Mouse (Mus musculus): ENCODE measurements at regions not wholly inside any gene's neighbourhood (a gene's known extent, or its start where the extent isn't known, plus 50 kb on each side); places are given as distances from the start of the nearest gene placed in this dataset.

DNA sequence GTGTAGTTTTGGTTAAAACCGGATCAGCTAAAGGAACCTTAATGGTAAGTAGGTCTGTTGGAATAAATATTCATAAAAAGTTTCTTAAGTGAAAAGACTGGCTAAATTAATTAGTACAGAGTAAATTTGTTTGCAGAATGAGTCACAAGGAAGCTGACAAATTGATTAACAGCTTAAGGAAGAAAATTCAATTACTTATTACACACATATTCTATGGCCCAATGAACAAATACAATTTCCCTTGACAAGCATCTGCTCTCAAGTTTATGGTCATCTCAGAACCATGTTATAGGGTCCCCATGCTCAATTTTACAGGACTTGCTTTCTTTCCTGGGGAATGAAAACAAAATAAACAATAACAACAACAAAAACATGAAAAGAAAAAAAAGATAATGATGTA is 231.4 kb upstream of the Frg1 start:
- no peak for ATAC-seq (ENCODE audit: low read depth)
- no peaks in the 10 kb centered on the region for H3K27me3 ChIP-seq (ENCODE audit: control insufficient read depth, insufficient read depth, low read depth, low read length)
- no peaks in the 10 kb centered on the region for H3K4me1 ChIP-seq (replicated peaks; ENCODE audit: control insufficient read depth, insufficient read depth, low read length)
- WGBS: 74% methylated on average over 1 of the region's 1 CpGs
- H3K36me3 ChIP-seq (ENCODE audit: control insufficient read depth, insufficient read depth, low read length): no peaks in the 10 kb centered on the region
- no peak overlapping the region for H3K9ac ChIP-seq (ENCODE audit: low read length)
- no peak overlapping the region for H3K4me2 ChIP-seq (ENCODE audit: low read depth, low read length)
- no peak overlapping the region for H3K4me3 ChIP-seq (ENCODE audit: low read length)
- H3K27ac ChIP-seq (ENCODE audit: low read length): no peak overlapping the region
- H3K9me3 ChIP-seq (ENCODE audit: control insufficient read depth, low read length): no peaks in the 10 kb centered on the region

DNA sequence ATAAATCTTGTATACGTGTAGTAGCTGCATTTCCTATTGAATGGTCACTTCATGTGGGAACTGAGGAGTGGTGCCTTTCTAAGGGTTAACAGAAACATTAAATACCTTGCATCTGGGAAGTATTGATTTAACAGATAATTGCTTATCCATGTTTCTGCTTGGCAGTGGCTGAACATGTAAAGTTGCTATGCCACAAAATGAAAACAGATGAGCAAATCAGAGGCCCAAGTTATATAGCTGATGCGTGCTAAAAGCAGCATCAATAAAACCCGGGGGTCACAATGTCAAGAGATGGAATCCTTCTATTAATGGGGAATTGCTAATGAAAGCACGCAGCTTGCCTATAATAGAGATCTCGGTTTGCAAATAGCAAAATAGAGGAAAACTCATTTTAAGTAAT is 227.8 kb upstream of the Frg1 start:
- H3K36me3 ChIP-seq (ENCODE audit: control insufficient read depth, insufficient read depth, low read length): no peaks in the 10 kb centered on the region
- H3K27me3 ChIP-seq (ENCODE audit: control insufficient read depth, insufficient read depth, low read depth, low read length): no peaks in the 10 kb centered on the region
- no peaks in the 10 kb centered on the region for H3K9me3 ChIP-seq (ENCODE audit: control insufficient read depth, low read length)
- H3K27ac ChIP-seq (ENCODE audit: low read length): no peak overlapping the region
- H3K4me1 ChIP-seq (replicated peaks; ENCODE audit: control insufficient read depth, insufficient read depth, low read length): no peaks in the 10 kb centered on the region
- no peak for ATAC-seq (ENCODE audit: low read depth)
- 79% methylated on average over 5 of the region's 5 CpGs for WGBS
- H3K9ac ChIP-seq (ENCODE audit: low read length): no peak overlapping the region
- H3K4me2 ChIP-seq (ENCODE audit: low read depth, low read length): no peak overlapping the region
- no peak overlapping the region for H3K4me3 ChIP-seq (ENCODE audit: low read length)

DNA sequence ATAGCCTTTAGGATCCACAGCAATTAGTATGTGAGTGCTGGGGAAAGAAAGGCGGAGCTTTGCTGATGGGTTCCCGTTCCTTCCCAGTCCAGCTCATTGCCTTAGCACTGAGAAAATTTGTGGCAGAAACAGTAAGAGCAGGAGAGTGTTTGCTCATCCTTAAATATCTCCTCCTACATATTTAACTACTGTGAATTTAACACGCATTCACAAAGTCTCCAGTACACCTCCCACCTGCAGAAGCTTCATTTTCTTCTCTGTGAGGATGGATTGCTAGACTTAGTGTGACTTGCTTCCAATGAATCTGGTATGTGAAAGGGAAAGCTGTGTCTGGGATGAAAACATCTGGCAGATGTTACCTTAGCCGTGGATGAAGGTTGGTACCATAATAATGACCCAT is 207.0 kb upstream of the Frg1 start:
- no peak for ATAC-seq (ENCODE audit: low read depth)
- no peak overlapping the region for H3K9ac ChIP-seq (ENCODE audit: low read length)
- H3K27ac ChIP-seq (ENCODE audit: low read length): no peak overlapping the region
- H3K36me3 ChIP-seq (ENCODE audit: control insufficient read depth, insufficient read depth, low read length): no peaks in the 10 kb centered on the region
- H3K27me3 ChIP-seq (ENCODE audit: control insufficient read depth, insufficient read depth, low read depth, low read length): no peaks in the 10 kb centered on the region
- no peaks in the 10 kb centered on the region for H3K4me1 ChIP-seq (replicated peaks; ENCODE audit: control insufficient read depth, insufficient read depth, low read length)
- no peak overlapping the region for H3K4me2 ChIP-seq (ENCODE audit: low read depth, low read length)
- no peaks in the 10 kb centered on the region for H3K9me3 ChIP-seq (ENCODE audit: control insufficient read depth, low read length)
- WGBS: 67% methylated on average over 4 of the region's 4 CpGs
- H3K4me3 ChIP-seq (ENCODE audit: low read length): no peak overlapping the region

DNA sequence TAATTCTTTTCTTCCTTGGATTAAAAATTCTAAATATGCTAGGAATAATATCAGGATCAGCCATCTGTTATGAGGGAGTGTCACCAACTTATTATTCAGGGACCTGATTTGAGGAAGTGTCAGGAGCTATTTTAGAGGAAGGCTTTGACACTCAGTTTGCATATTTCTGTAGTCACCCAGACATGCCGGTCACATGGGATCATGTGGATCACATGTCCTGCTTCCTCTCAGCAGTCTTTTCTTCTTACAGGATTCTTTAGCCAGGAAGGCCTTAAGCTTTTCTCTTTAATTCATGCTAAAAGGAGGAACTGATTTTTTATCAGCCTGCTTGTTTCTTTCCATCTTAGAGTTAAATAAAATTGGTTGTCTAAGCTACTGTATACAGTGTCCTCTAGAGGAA is 183.4 kb upstream of the Frg1 start:
- no peak overlapping the region for H3K4me3 ChIP-seq (ENCODE audit: low read length)
- H3K9me3 ChIP-seq (ENCODE audit: control insufficient read depth, low read length): no peaks in the 10 kb centered on the region
- ATAC-seq (ENCODE audit: low read depth): no peak
- no peak overlapping the region for H3K4me2 ChIP-seq (ENCODE audit: low read depth, low read length)
- no peaks in the 10 kb centered on the region for H3K27me3 ChIP-seq (ENCODE audit: control insufficient read depth, insufficient read depth, low read depth, low read length)
- 72% methylated on average over 1 of the region's 1 CpGs for WGBS
- H3K9ac ChIP-seq (ENCODE audit: low read length): no peak overlapping the region
- H3K36me3 ChIP-seq (ENCODE audit: control insufficient read depth, insufficient read depth, low read length): no peaks in the 10 kb centered on the region
- no peak overlapping the region for H3K27ac ChIP-seq (ENCODE audit: low read length)
- H3K4me1 ChIP-seq (replicated peaks; ENCODE audit: control insufficient read depth, insufficient read depth, low read length): no peaks in the 10 kb centered on the region

DNA sequence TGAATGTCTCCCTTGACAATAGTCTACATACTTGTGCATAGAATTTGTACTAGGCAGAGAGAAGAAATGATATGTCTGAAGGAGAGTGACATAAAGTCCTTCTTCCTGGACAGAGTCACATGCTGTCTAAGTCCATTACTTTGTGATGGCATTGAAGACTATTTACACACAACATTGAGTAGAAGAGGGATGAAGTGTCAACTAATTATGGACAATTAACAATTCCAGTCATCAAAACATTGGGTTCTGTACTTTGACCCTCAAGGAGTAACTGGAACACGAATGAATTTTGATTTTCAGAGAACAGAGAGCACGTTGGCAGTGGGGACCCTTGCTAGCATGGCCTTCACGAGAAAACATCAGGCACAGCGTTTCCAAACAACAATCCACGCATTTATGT is 177.6 kb upstream of the Frg1 start:
- Histone ChIP-seq H3K4me1 (replicated peaks; ENCODE audit: control insufficient read depth, insufficient read depth, low read length) (no peaks in the 10 kb centered on the region), H3K27me3 (ENCODE audit: control insufficient read depth, insufficient read depth, low read depth, low read length) (no peaks in the 10 kb centered on the region), H3K4me2 (ENCODE audit: low read depth, low read length) (no peak overlapping the region), H3K36me3 (ENCODE audit: control insufficient read depth, insufficient read depth, low read length) (no peaks in the 10 kb centered on the region), H3K4me3 (ENCODE audit: low read length) (no peak overlapping the region), H3K9ac (ENCODE audit: low read length) (no peak overlapping the region), H3K27ac (ENCODE audit: low read length) (no peak overlapping the region), H3K9me3 (ENCODE audit: control insufficient read depth, low read length) (no peaks in the 10 kb centered on the region)
- 78% methylated on average over 5 of the region's 5 CpGs for WGBS
- ATAC-seq (ENCODE audit: low read depth): no peak

DNA sequence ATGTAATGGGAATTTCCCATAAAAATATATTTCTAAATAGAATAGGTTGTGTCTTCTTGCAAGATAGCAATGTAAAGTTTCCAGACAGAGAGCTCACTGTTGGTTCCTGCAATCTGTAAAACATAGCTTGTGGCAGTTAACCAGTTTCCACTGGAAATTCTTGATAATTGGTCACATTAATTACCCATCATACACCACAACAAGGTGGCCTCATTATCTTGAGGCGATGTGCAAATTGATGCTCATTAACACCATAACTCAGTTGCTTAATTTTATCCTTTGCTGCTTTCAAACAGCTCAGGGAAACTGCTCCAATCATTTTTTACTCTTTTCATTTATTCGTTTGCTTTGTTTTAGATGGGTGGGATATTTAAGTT is 176.8 kb upstream of the Frg1 start:
- ATAC-seq (ENCODE audit: low read depth): no peak
- H3K9me3 ChIP-seq (ENCODE audit: control insufficient read depth, low read length): no peaks in the 10 kb centered on the region
- no peak overlapping the region for H3K4me3 ChIP-seq (ENCODE audit: low read length)
- H3K27ac ChIP-seq (ENCODE audit: low read length): no peak overlapping the region
- no peak overlapping the region for H3K9ac ChIP-seq (ENCODE audit: low read length)
- no peak overlapping the region for H3K4me2 ChIP-seq (ENCODE audit: low read depth, low read length)
- H3K27me3 ChIP-seq (ENCODE audit: control insufficient read depth, insufficient read depth, low read depth, low read length): no peaks in the 10 kb centered on the region
- H3K4me1 ChIP-seq (replicated peaks; ENCODE audit: control insufficient read depth, insufficient read depth, low read length): no peaks in the 10 kb centered on the region
- H3K36me3 ChIP-seq (ENCODE audit: control insufficient read depth, insufficient read depth, low read length): no peaks in the 10 kb centered on the region
- 68% methylated on average over 2 of the region's 2 CpGs for WGBS

DNA sequence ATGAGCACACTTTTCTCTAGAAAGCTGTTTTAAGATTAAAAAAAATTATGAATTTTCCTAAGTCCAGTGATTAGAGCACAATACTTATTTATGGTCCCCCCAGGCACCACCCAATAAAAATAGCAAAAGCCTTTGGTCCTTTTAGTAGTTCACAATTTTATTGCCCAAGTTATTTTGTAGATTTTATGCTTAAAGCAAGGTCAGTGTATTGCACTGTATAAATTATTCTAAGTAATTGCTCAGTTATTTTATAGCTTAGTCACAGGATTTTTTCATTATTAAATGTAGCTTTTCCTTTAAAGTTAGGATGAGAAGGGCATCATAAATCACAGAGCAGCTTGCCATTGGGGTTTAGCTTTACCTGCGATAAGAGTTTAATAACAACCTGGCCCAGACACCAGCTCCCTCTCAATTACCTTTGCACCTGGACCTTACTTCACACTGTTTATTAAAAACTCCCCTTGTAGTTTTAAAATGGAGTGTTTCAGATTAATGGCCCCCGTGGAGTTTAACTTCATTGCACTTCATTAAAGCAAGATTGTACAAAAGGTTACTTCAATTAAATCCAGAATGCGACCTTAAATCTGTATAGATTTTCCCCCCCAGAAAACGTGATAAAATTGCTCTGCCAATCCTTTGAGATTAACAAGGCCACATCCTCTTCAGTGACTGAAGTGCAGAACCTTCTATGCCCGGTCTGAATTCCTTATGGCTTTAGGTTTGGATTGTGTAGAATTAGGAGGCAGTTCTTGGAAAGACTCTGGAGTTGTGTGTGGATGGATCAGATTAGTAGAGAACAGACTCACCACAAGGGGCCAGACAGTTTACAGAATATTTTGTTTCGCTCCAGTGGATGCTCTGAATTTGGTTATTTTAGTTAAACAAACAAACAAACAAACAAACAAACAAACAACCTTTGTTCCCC is 176.1 kb upstream of the Frg1 start:
- H3K4me3 ChIP-seq (ENCODE audit: low read length): no peak overlapping the region
- no peak overlapping the region for H3K27ac ChIP-seq (ENCODE audit: low read length)
- no peaks in the 10 kb centered on the region for H3K9me3 ChIP-seq (ENCODE audit: control insufficient read depth, low read length)
- no peak overlapping the region for H3K4me2 ChIP-seq (ENCODE audit: low read depth, low read length)
- H3K4me1 ChIP-seq (replicated peaks; ENCODE audit: control insufficient read depth, insufficient read depth, low read length): no peaks in the 10 kb centered on the region
- H3K9ac ChIP-seq (ENCODE audit: low read length): no peak overlapping the region
- no peaks in the 10 kb centered on the region for H3K27me3 ChIP-seq (ENCODE audit: control insufficient read depth, insufficient read depth, low read depth, low read length)
- WGBS: 56% methylated on average over 6 of the region's 6 CpGs
- no peak for ATAC-seq (ENCODE audit: low read depth)
- no peaks in the 10 kb centered on the region for H3K36me3 ChIP-seq (ENCODE audit: control insufficient read depth, insufficient read depth, low read length)

DNA sequence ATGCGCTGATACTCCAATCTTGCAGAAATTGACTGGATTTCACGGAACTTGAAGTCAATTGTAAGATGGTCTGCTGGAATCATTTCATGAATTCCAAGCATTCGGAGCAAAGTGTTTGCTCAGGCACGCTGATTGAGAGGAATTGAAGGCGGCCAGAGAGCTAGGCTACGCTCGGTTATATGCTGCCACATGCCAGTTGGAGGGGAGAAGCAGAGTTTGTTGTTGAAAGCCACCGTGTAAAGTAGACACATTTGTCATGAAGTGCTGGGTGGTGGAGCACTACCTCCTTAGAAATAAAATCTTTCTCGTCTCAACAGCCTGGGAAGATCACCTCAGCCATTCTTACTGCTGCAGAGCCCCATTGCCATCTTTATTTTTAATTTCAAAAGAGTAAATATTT is 175.3 kb upstream of the Frg1 start:
- Histone ChIP-seq H3K27ac (ENCODE audit: low read length) (peak overlapping the region; percentile 22; the same call in 1 of the 2 replicates), H3K4me1 (replicated peaks; ENCODE audit: control insufficient read depth, insufficient read depth, low read length) (no peaks in the 10 kb centered on the region), H3K36me3 (ENCODE audit: control insufficient read depth, insufficient read depth, low read length) (no peaks in the 10 kb centered on the region), H3K9me3 (ENCODE audit: control insufficient read depth, low read length) (no peaks in the 10 kb centered on the region), H3K9ac (ENCODE audit: low read length) (no peak overlapping the region), H3K4me3 (ENCODE audit: low read length) (no peak overlapping the region; the same call in 1 of the 2 replicates), H3K27me3 (ENCODE audit: control insufficient read depth, insufficient read depth, low read depth, low read length) (no peaks in the 10 kb centered on the region), H3K4me2 (ENCODE audit: low read depth, low read length) (peak overlapping the region; percentile 31; the same call in 1 of the 2 replicates)
- 39% methylated on average over 9 of the region's 9 CpGs for WGBS
- ATAC-seq (ENCODE audit: low read depth): no peak

DNA sequence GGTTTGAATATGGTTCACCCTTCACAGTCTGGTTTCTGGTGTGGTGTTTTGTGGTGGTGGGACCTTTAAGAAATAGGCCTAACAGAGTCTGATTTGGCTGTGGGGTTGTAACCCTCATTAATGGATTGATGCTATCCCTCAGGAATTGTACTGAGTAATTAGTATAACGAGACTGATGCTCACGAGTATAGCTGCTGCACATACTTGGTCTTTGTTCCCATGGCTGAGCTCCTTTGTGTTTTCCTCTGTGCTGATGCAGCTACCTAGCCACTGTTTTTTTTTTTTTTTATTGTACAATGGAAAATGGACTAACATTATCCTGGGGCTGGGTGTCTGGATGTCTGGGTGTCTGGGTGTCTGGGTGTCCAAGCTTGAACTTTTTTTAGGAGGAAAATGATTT is 171.3 kb upstream of the Frg1 start:
- H3K4me2 ChIP-seq (ENCODE audit: low read depth, low read length): no peak overlapping the region
- WGBS: 78% methylated on average over 2 of the region's 2 CpGs
- H3K4me1 ChIP-seq (replicated peaks; ENCODE audit: control insufficient read depth, insufficient read depth, low read length): no peaks in the 10 kb centered on the region
- H3K4me3 ChIP-seq (ENCODE audit: low read length): no peak overlapping the region
- H3K27ac ChIP-seq (ENCODE audit: low read length): no peak overlapping the region
- H3K36me3 ChIP-seq (ENCODE audit: control insufficient read depth, insufficient read depth, low read length): no peaks in the 10 kb centered on the region
- no peak overlapping the region for H3K9ac ChIP-seq (ENCODE audit: low read length)
- no peak for ATAC-seq (ENCODE audit: low read depth)
- no peaks in the 10 kb centered on the region for H3K9me3 ChIP-seq (ENCODE audit: control insufficient read depth, low read length)
- no peaks in the 10 kb centered on the region for H3K27me3 ChIP-seq (ENCODE audit: control insufficient read depth, insufficient read depth, low read depth, low read length)

Data from lung, embryonic 16.5 days (tissue).